Mouse (Mus musculus) retina, postnatal 7 days (tissue): Measurements from ENCODE around the gene Tldc1.

Source experiments
- DNase-seq: peaks from one replicate; pipeline ENCODE4 v3.0.0-alpha.2; 2012; ENCODE audit warnings: low read depth, low spot score

The Tldc1 gene

GRCm38 (mm10) chr8:119801168-119801567 lies 23.0 kb upstream of the Tldc1 start:
- DNase-seq = no peak

GRCm38 (mm10) chr8:119798965-119799264 lies 20.7 kb upstream of the Tldc1 start:
- DNase-seq = no peak

GRCm38 (mm10) chr8:119798170-119798964 lies 20.2 kb upstream of the Tldc1 start:
- DNase-seq = no peak

GRCm38 (mm10) chr8:119795651-119796050 lies 17.4 kb upstream of the Tldc1 start:
- DNase-seq = no peak

- no peak for DNase-seq
Measured at GRCm38 (mm10) chr8:119794689-119795088, 16.5 kb upstream of the Tldc1 start.

- DNase-seq = no peak
Measured at GRCm38 (mm10) chr8:119791804-119792704, 13.8 kb upstream of the Tldc1 start.

GRCm38 (mm10) chr8:119789581-119789980 lies 11.4 kb upstream of the Tldc1 start:
- no peak for DNase-seq

- no peak for DNase-seq
Measured at GRCm38 (mm10) chr8:119788607-119789381, 10.6 kb upstream of the Tldc1 start.

GRCm38 (mm10) chr8:119787341-119787740 lies 9.1 kb upstream of the Tldc1 start:
- DNase-seq = no peak

GRCm38 (mm10) chr8:119786871-119787270 lies 8.7 kb upstream of the Tldc1 start:
- DNase-seq = no peak

GRCm38 (mm10) chr8:119785764-119786405 lies 7.7 kb upstream of the Tldc1 start:
- no peak for DNase-seq

- DNase-seq = no peak
Measured at GRCm38 (mm10) chr8:119784676-119785075, 6.5 kb upstream of the Tldc1 start.

GRCm38 (mm10) chr8:119784141-119784574 lies 5.9 kb upstream of the Tldc1 start:
- DNase-seq = no peak

GRCm38 (mm10) chr8:119783579-119783978 lies 5.4 kb upstream of the Tldc1 start:
- DNase-seq = no peak

- peak; percentile 58 for DNase-seq
Measured at GRCm38 (mm10) chr8:119782715-119783114, 4.5 kb upstream of the Tldc1 start.

GRCm38 (mm10) chr8:119781086-119781840 lies 3.0 kb upstream of the Tldc1 start:
- DNase-seq = no peak

GRCm38 (mm10) chr8:119780402-119781049 lies 2.3 kb upstream of the Tldc1 start:
- DNase-seq = no peak

GRCm38 (mm10) chr8:119779013-119779737 lies 959 bp upstream of the Tldc1 start:
- peak; percentile 76 for DNase-seq

- DNase-seq = no peak
Measured at GRCm38 (mm10) chr8:119777765-119778164, 451 bp downstream of the Tldc1 start.
